Mouse (Mus musculus): ENCODE results near the gene Tbc1d12. TPM values are rescaled to one million over a fixed set of nuclear protein-coding genes. Genes with fewer than 3 reads are reported as not detected.
"Not testable (repeated sequence)": the region's sequence is repeated elsewhere in the genome, so short reads cannot be mapped to it uniquely, and the experiment has no call there.

Gene Tbc1d12
- polyA plus RNA-seq, 1 experiment, result 12.1 TPM

DNA sequence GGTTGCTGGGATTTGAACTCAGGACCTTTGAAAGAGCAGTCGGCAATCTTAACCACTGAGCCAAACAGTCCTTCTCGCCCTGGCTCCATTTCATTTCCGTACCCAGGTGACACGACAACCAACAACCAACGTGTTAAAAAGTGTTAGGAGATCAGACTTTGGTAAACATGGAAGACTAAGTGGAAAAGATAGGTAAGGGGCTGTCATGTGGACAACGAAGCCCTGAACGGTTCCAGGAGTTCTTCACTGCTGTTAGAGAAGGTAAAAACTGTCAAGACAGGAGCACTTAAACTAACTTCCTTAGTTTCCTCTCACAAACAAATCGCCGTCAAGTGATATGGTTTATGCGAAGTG lies 318 bp upstream of the Tbc1d12 start:
- TF ChIP-seq CTCF (IDR thresholded peaks at IDR 0.05; ENCODE audit: borderline replicate concordance, extremely low read depth, insufficient read depth, insufficient read length) (no peak), POLR2A (IDR thresholded peaks at IDR 0.05; ENCODE audit: borderline replicate concordance, extremely low read depth, insufficient read depth, insufficient read length, poor library complexity, severe bottlenecking) (no peak)
- DNase-seq (ENCODE audit: low read depth), result no peak

- TF ChIP-seq POLR2A (IDR thresholded peaks at IDR 0.05; ENCODE audit: borderline replicate concordance, extremely low read depth, insufficient read depth, insufficient read length, poor library complexity, severe bottlenecking) (0 out of 2 replicates have a peak, but pooled peaks have one; percentile 7), CTCF (IDR thresholded peaks at IDR 0.05; ENCODE audit: borderline replicate concordance, extremely low read depth, insufficient read depth, insufficient read length) (no peak)
- peak; percentile 80 for DNase-seq (ENCODE audit: low read depth)
Observed at GRCm38 (mm10) chr19:38837171-38837641, 827 bp downstream of the Tbc1d12 start.

DNA sequence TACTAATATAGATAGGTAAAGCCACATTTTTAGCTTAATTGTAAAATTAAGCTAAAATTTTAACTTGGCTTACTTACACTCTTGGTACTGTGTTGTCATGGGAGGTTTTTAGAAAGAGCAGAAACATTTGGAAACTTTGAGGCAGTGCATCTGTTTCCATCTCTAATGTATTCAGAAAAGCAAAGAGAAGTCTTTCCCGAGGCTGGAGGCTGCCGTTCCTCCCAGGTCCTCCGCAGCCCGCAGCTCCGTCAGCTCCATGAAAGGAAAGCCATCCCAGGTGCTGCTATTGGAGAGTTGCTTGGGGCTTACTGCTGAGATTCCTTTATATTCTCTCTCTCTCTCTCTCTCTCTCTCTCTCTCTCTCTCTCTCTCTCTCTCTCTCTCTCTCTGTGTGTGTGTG lies 8.4 kb downstream of the Tbc1d12 start:
- TF ChIP-seq POLR2A (IDR thresholded peaks at IDR 0.05; ENCODE audit: borderline replicate concordance, extremely low read depth, insufficient read depth, insufficient read length, poor library complexity, severe bottlenecking), result no peak
- no peak for DNase-seq (ENCODE audit: low read depth)

DNA sequence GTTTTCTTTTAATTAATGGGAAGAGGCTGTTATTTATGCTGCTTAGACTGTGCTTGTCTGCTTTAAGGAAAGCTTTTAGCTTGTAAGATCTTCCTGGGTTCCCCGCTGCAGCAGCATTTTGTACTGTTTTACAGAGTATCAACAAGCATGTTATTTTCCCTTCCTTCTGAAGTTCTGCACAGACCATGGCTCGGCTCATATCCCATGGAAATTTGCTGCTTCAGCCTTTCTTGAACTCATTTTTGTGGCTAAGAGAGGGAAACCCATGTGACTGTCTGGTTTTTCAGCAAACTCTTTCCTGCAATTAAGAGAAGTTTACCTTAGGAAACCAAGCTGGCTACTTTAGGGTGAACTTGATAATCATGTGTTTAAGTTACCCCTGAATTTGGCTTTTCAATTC lies 10.0 kb downstream of the Tbc1d12 start:
- DNase-seq (ENCODE audit: low read depth), result no peak
- TF ChIP-seq CTCF (IDR thresholded peaks at IDR 0.05; ENCODE audit: borderline replicate concordance, extremely low read depth, insufficient read depth, insufficient read length) (no peak), POLR2A (IDR thresholded peaks at IDR 0.05; ENCODE audit: borderline replicate concordance, extremely low read depth, insufficient read depth, insufficient read length, poor library complexity, severe bottlenecking) (no peak)

GRCm38 (mm10) chr19:38858224-38858623 lies 21.8 kb downstream of the Tbc1d12 start:
- TF ChIP-seq CTCF (IDR thresholded peaks at IDR 0.05; ENCODE audit: borderline replicate concordance, extremely low read depth, insufficient read depth, insufficient read length) (no peak), POLR2A (IDR thresholded peaks at IDR 0.05; ENCODE audit: borderline replicate concordance, extremely low read depth, insufficient read depth, insufficient read length, poor library complexity, severe bottlenecking) (no peak)
- DNase-seq (ENCODE audit: low read depth), result no peak

DNA sequence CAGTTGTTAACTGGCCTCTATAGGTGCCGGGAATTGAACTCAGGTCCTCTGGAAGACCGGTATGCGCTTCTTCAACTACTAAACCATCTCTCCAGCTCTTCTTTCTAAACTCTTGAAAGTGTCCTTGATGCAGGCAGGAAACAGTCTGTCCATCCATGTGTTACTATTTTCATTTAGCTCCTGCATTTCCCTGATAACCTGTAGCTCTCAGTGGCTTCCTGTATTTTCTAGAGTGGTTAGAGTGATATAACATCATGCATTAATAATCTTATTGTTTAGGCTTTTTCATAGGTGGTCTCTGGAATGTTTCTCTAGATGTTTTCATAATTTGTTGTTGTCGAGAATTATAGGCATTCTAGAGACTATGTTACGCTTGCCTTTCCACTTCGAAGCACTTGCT lies 26.1 kb downstream of the Tbc1d12 start:
- no peak for TF ChIP-seq CTCF (IDR thresholded peaks at IDR 0.05; ENCODE audit: borderline replicate concordance, extremely low read depth, insufficient read depth, insufficient read length)
- TF ChIP-seq POLR2A (IDR thresholded peaks at IDR 0.05; ENCODE audit: borderline replicate concordance, extremely low read depth, insufficient read depth, insufficient read length, poor library complexity, severe bottlenecking), result no peak
- DNase-seq (ENCODE audit: low read depth), result no peak

DNA sequence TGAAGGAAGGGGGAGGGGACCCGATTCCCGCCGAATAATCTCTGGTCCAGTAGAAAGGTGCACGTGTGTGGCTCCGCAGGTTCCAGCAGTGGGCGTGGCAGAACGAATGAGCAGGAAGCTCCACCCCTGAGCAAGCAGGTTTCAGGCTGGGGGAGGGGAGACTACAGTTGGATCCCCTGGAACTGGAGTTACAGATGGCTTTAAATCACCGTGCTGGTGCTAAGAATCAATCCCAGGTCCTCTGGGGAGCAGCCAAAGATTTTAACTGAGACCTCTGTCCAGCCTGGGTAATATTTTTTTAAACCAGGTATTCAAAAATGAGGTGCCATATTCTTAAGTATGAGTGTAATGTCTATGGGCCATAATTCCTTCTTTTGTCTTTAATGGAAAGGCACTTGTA lies 38.4 kb downstream of the Tbc1d12 start:
- not testable (repeated sequence) for DNase-seq (ENCODE audit: low read depth)

- no peak for DNase-seq (ENCODE audit: low read depth)
- peak; percentile 38; the same call in 1 of the 2 replicates for TF ChIP-seq CTCF (IDR thresholded peaks at IDR 0.05; ENCODE audit: borderline replicate concordance, extremely low read depth, insufficient read depth, insufficient read length)
- no peak for TF ChIP-seq POLR2A (IDR thresholded peaks at IDR 0.05; ENCODE audit: borderline replicate concordance, extremely low read depth, insufficient read depth, insufficient read length, poor library complexity, severe bottlenecking)
Observed at GRCm38 (mm10) chr19:38880300-38880699, 43.9 kb downstream of the Tbc1d12 start.

GRCm38 (mm10) chr19:38901146-38902135 lies 65.1 kb downstream of the Tbc1d12 start:
- no peak for TF ChIP-seq POLR2A (IDR thresholded peaks at IDR 0.05; ENCODE audit: borderline replicate concordance, extremely low read depth, insufficient read depth, insufficient read length, poor library complexity, severe bottlenecking)
- peak; percentile 15; the same call in 1 of the 2 replicates for TF ChIP-seq CTCF (IDR thresholded peaks at IDR 0.05; ENCODE audit: borderline replicate concordance, extremely low read depth, insufficient read depth, insufficient read length)
- peak; percentile 90 for DNase-seq (ENCODE audit: low read depth)

DNA sequence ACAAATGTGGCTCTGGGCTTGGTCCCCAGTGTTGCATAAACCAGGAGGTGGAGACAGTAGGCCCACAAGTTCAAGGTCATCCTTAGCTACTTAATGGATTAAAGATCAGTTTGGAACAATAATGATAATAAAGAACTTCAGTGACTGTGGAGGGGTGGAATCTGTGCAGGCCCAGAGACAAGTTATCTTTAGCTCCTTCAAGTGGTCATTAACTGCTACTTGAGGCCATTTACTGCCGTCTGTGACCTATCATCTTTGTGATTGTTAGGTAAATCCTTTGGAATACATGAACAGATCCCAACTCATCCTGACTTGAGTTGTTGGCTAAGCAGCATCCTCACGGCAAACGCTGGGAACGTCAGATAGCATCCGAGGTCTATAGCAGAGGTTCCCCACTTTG lies 66.1 kb downstream of the Tbc1d12 start:
- DNase-seq (ENCODE audit: low read depth), result no peak
- TF ChIP-seq CTCF (IDR thresholded peaks at IDR 0.05; ENCODE audit: borderline replicate concordance, extremely low read depth, insufficient read depth, insufficient read length) (no peak), POLR2A (IDR thresholded peaks at IDR 0.05; ENCODE audit: borderline replicate concordance, extremely low read depth, insufficient read depth, insufficient read length, poor library complexity, severe bottlenecking) (no peak)

DNA sequence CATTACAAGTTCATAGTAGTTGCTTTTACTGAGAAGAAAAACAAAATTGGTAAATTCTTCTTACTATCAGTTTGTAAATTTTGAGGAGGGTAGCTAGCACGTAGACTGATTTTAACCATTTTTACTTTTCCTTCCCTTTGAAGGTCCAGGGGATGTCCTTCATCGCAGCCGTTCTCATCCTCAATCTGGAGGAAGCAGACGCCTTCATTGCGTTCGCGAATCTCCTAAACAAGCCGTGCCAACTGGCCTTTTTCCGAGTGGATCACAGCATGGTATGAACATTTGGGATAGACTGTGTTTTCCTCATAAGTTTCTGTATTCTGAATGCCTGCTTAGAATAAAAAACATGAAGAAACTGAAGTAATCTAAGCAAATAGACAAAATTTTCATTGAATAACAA lies 77.4 kb downstream of the Tbc1d12 start:
- DNase-seq (ENCODE audit: low read depth), result no peak
- TF ChIP-seq CTCF (IDR thresholded peaks at IDR 0.05; ENCODE audit: borderline replicate concordance, extremely low read depth, insufficient read depth, insufficient read length), result no peak
- TF ChIP-seq POLR2A (IDR thresholded peaks at IDR 0.05; ENCODE audit: borderline replicate concordance, extremely low read depth, insufficient read depth, insufficient read length, poor library complexity, severe bottlenecking), result no peak

GRCm38 (mm10) chr19:38914926-38915325 lies 78.5 kb downstream of the Tbc1d12 start:
- TF ChIP-seq CTCF (IDR thresholded peaks at IDR 0.05; ENCODE audit: borderline replicate concordance, extremely low read depth, insufficient read depth, insufficient read length) (no peak), POLR2A (IDR thresholded peaks at IDR 0.05; ENCODE audit: borderline replicate concordance, extremely low read depth, insufficient read depth, insufficient read length, poor library complexity, severe bottlenecking) (no peak)
- DNase-seq (ENCODE audit: low read depth), result no peak

Measured in brain, embryonic 14.5 days (tissue).